Mouse (Mus musculus): ENCODE results near the gene Gatm. TPM values are rescaled to one million over a fixed set of nuclear protein-coding genes. Genes with fewer than 3 reads are reported as not detected.

The Gatm gene
- polyA plus RNA-seq, 1 experiment from 2014 or later: 19.0 TPM

- DNase-seq (ENCODE audit: extremely low spot score, low spot score): peak; percentile 42
- no peaks in the 10 kb centered on the region for H3K27me3 ChIP-seq (ENCODE audit: poor library complexity, severe bottlenecking)
- H3K27ac ChIP-seq: no peak overlapping the region
- H3K4me3 ChIP-seq: no peak overlapping the region
- no peaks in the 10 kb centered on the region for H3K4me1 ChIP-seq
- H3K9me3 ChIP-seq: no peaks in the 10 kb centered on the region
- no peaks in the 10 kb centered on the region for H3K36me3 ChIP-seq (replicated peaks)
- 21% methylated on average over 3 of the region's 3 CpGs for WGBS
Measured at GRCm38 (mm10) chr2:122569439-122569838, 41.7 kb downstream of the Gatm start.

- no peak overlapping the region for H3K4me3 ChIP-seq
- no peaks in the 10 kb centered on the region for H3K4me1 ChIP-seq
- H3K27ac ChIP-seq: no peak overlapping the region
- no peak for DNase-seq (ENCODE audit: extremely low spot score, low spot score)
- no peaks in the 10 kb centered on the region for H3K9me3 ChIP-seq
- no peaks in the 10 kb centered on the region for H3K27me3 ChIP-seq (ENCODE audit: poor library complexity, severe bottlenecking)
- H3K36me3 ChIP-seq (replicated peaks): no peaks in the 10 kb centered on the region
- WGBS: 87% methylated on average over 1 of the region's 1 CpGs
Measured at GRCm38 (mm10) chr2:122562251-122562650, 48.9 kb downstream of the Gatm start.

GRCm38 (mm10) chr2:122561221-122561620, 49.9 kb downstream of the Gatm start:
- Histone ChIP-seq H3K4me3 (no peak overlapping the region), H3K27ac (no peak overlapping the region), H3K36me3 (replicated peaks) (no peaks in the 10 kb centered on the region), H3K4me1 (no peaks in the 10 kb centered on the region), H3K9me3 (no peaks in the 10 kb centered on the region), H3K27me3 (ENCODE audit: poor library complexity, severe bottlenecking) (no peaks in the 10 kb centered on the region)
- no peak for DNase-seq (ENCODE audit: extremely low spot score, low spot score)
- WGBS: 99% methylated on average over 5 of the region's 5 CpGs

GRCm38 (mm10) chr2:122558317-122558716, 52.8 kb downstream of the Gatm start:
- H3K27ac ChIP-seq: no peak overlapping the region
- no peaks in the 10 kb centered on the region for H3K9me3 ChIP-seq
- H3K36me3 ChIP-seq (replicated peaks): no peaks in the 10 kb centered on the region
- no peak for DNase-seq (ENCODE audit: extremely low spot score, low spot score)
- no peaks in the 10 kb centered on the region for H3K4me1 ChIP-seq
- H3K27me3 ChIP-seq (ENCODE audit: poor library complexity, severe bottlenecking): no peaks in the 10 kb centered on the region
- 33% methylated on average over 2 of the region's 2 CpGs for WGBS
- no peak overlapping the region for H3K4me3 ChIP-seq

MicroRNA genes within 50 kb of the gene (microRNA counts, 519-probe panel; counts per million panel counts)
- 341 counts per million, percentile 65 among the panel's probes with 10 or more counts for microRNA mmu-miR-147

Small RNA genes lying within 50 kb of the gene (microRNA-seq; reads per million reads assigned to microRNA genes)
- gene Mir147: 17.4 reads per million, percentile 28 among the genes with 10 or more reads in this experiment

Other genes with a start within 250 kb of the Gatm start
- gene Shf, start 242.1 kb downstream of the Gatm start, polyA plus RNA-seq (2016; fragmentation: Nextera tagmentation; extraction: Ambion mirVana): 3.3 and 4.6 TPM in 2 replicates
- not detected in 2 replicates for gene Slc28a2, start 184.8 kb downstream of the Gatm start, polyA plus RNA-seq (2016; fragmentation: Nextera tagmentation; extraction: Ambion mirVana)
- not detected in 2 replicates for gene Gm14085, start 126.4 kb downstream of the Gatm start, polyA plus RNA-seq (2016; fragmentation: Nextera tagmentation; extraction: Ambion mirVana)
- 0.56 and 0.91 TPM in 2 replicates for gene AA467197, start 25.7 kb upstream of the Gatm start, polyA plus RNA-seq (2016; fragmentation: Nextera tagmentation; extraction: Ambion mirVana)
- 3.9 and 4.1 TPM in 2 replicates for gene Slc30a4, start 91.4 kb upstream of the Gatm start, polyA plus RNA-seq (2016; fragmentation: Nextera tagmentation; extraction: Ambion mirVana)
- gene Bloc1s6, start 127.2 kb upstream of the Gatm start, polyA plus RNA-seq (2016; fragmentation: Nextera tagmentation; extraction: Ambion mirVana): 70.8 and 74.4 TPM in 2 replicates
- 2.8 and 3.3 TPM in 2 replicates for gene Sqor, start 153.9 kb upstream of the Gatm start, polyA plus RNA-seq (2016; fragmentation: Nextera tagmentation; extraction: Ambion mirVana)